Mouse (Mus musculus) gastrocnemius, postnatal 25 days (tissue): ENCODE measurements around the gene Dusp27. TPM values are rescaled to one million over a fixed set of nuclear protein-coding genes. Genes with fewer than 3 reads are reported as not detected.

Experiments
- DNase-seq: peaks from one replicate; pipeline ENCODE4 v3.0.0; 2022
- total RNA-seq, 2 experiments: library from RNA; stranded (reverse); gene quantifications; 1 replicate in 1 of 2; 2 replicates in 1 of 2; pipeline ENCODE4 v1.2.3; 2021

Gene Dusp27
- total RNA-seq, 2 experiments from 2014 or later = 66.6 to 85.7 TPM

DNA sequence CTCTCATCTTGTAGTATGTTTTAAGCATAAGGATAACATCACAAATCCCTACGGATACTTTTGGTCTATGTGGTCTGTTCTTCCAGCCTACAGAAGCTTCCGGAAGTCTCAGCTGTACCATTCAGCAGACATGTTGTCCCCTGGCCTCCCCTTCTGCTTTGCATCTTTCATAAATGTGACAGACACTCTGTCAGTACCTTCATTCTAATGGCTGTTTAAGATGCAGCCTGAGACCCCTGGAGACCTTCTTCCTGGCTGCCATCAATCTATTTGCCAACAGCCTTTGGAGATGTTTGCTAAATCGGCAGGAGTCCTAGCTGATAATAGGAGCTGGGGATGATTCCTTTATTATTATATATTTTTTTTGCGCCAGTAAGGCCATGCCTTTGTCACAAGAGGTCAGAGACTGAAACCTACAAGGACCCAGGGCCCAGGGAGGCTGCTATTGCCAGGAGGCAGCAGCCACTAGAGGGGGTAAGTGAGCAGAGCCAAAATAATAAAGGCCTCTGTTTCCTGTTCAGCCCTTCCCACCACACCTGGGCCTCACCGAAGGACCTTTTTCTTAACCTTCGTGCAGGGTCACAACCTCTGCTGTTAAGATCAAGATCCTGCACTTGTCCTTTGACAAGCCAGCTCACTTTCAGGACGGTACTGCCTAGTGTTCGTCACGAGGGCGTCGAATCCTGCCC, 24.7 kb downstream of the Dusp27 start:
- DNase-seq = no peak

DNA sequence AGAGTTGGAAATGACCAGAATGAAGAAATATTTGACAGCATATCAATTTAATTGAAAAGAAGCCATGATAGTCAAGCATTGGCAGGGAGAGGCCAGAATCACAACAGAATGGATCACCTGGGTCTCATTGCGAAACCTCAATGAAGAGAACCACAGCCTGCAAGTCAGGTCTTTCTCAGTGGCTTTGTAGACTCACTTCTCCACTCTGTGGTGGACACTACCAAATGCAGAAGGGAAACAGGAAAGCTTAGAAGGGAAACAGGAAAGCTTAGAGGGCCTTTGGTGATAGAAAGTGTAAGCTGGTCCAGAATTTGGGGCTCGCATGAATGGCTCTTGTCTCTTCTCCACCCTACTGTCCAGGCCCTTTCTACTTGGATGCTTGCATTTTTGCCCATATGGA, 29.6 kb downstream of the Dusp27 start:
- no peak for DNase-seq

- DNase-seq = no peak
These were observed 33.3 kb downstream of the Dusp27 start for GRCm38 (mm10) chr1:166094462-166094861.

GRCm38 (mm10) chr1:166090306-166090705, 37.4 kb downstream of the Dusp27 start:
- DNase-seq = no peak

- DNase-seq = no peak
These were observed 38.0 kb downstream of the Dusp27 start for GRCm38 (mm10) chr1:166089739-166090138.

DNA sequence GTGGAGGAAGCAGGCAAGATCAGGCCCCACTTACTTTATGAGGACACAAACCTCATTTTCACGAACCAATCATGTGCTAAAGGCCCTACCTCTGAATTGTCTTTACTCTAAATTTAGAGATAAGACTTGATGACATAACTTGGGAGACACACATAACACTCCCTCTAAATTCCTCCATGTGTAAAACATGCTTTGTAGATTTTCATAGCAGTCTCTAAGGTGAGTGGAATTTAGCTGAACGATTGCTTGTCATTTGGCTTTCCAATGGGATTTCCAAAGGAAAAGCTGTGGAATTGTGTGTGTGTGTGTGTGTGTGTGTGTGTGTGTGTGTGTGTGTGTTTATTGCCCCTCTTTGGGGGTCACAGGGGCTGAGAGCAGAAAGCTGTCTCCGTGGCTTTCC, 38.4 kb downstream of the Dusp27 start:
- no peak for DNase-seq

GRCm38 (mm10) chr1:166088446-166089170, 39.1 kb downstream of the Dusp27 start:
- DNase-seq = no peak

DNA sequence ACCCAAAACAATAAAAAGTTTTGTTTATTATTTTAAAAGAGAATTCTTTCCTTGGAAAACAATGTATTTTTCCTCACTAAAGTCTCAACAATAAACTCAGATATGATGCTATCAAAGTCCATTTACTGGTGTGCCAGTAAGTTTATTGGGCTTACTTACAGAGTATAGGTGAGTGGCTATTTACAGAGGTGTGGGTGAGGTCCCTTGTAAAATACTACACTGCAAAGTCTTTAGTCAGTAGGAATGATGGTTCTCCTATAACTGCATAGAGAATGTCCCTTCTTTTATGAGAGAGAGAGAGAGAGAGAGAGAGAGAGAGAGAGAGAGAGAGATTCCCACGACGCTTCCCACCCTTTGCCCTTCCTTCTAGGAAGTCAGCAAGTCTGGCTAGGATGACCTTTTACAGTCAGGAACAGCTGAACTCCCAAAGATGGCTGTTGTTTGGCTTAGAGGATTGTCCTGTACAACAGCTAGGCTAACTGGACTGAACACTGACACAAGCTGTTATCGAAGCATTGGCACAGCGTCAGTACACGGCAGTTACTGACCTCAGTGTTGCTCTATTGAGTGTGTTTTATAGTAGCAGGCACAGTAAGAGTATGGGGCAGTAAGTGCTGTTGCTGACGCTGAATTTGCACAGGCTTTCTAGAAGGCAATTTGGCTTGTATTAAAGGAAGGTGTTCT, 50.5 kb downstream of the Dusp27 start:
- no peak for DNase-seq

DNA sequence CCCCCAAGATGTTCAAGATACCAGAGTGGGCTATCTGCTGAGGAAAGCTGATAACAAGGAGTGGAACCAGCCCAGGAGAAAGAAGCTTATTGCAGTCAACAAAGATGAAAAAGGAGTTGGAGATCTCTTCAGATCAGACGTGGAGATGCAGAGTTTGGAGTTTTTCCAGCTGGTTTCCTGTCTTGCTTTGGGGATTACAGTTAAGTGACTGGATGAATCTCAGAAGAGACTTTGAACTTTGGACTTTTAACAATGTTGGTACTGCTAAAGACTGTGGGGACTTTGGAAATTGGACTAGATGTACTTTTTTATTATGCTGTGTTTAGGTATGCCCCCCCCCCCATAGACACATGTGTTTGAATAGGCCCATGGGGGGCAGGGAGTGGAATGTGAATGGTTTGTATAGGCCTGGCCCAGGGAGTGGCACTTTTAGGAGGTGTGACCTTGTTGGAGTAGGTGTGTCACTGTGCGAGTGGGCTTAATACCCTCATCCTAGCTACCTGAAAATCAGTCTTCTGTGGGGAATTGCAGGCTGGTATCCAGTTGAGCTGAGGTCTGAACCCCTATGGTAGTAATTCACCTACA, 59.8 kb downstream of the Dusp27 start:
- no peak for DNase-seq

DNA sequence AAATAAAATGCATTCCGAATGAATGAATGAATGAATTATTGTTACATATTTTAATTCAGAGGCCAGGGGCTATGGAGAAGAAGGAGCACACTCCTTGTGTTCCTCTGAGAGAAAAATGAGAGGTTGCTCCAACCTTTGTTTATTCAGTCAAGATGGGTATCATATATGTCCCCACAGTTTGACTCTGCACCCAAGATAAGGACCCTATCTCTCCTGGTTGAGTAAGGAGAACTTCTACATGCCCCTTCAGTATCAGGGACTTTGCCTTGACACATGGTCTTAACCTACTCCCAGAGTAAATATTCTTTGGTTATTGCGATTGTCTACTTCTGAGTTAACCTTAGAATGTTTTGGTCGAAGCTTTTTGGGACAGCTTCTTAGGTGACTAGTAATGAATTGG, 63.9 kb downstream of the Dusp27 start:
- no peak for DNase-seq

DNA sequence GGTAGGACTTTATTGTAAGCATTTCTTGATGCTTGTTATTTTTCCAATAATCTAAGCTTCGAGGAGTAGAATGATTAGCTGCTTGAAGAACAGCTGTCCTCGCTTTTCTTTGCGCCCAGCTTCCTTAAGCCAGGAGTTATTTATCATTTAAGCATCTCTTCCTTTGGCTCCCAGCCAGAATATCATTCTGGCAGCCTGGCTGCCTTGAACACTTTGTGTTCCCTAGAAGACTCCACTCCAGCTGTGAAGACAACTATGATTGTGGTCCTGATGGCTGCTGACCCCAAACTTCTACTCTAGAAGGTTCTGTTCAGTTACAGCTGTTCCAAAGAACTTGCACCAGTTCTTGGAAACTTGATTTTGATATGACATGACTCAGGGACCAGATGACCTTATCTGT, 66.2 kb downstream of the Dusp27 start:
- no peak for DNase-seq

- DNase-seq = no peak
These were observed 67.3 kb downstream of the Dusp27 start for GRCm38 (mm10) chr1:166060406-166060805.

DNA sequence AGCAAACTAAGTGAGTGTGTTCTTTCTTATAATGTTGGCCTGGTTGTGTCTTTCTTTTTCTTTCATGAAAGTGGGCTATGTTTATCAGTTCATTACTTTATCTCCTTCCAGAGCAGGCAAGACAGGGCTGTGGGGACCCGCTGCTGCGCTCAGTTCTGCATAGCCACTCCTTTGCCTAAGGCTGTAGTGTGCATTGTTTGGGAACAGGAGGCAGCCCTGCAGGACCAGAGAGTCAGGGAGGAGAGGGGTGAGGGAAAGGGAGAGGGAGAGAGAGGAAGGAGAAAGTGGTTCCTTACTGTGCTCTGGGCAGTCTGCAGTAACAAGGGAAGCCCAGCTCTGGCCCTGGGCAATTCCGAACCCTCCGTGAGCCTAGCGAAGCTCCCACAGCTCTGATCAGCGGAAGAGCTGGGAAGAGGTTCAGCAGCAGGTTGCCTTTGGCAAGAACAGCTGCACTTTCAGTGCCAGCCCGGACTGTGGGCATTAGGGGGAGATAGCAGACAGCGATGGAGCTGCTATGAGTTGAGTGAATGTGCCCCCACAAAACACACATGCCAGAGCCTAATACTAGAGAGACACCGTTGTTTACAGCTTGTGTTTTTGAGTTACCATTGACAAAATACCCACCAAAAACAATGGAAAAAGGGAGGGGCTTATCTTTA, 71.5 kb downstream of the Dusp27 start:
- DNase-seq = no peak

DNA sequence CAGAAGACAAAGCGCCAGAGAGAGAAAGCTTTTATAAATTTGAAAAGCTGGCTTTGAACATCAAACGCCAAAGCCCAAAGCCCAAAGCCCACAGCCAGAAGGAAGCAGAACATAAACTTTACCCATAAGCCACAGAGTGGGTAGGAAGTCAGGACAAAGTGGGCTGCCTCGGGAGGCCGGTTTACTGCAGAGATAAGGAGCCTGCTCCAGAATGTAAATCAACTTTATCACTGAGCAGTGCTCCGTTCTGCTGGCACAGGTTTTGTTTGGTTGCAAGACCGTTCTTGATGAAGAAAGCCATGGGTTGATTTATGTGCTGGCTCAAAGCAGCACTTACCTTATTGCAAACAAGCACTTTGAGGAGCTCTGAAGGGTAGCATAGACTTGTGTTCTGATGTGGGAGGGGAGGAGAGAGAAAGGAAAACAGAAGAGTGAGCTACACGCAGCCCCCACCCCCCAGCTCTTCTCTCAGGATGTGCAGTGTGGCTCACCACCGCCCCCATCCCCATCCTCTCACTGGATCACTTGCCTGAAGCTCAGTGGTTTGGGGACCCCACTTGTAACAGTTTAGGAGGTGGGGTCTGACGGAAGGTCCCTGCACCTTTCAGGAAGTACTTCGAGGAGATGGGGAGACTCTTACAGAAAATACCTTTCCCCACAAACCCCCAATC, 74.3 kb downstream of the Dusp27 start:
- no peak for DNase-seq

DNA sequence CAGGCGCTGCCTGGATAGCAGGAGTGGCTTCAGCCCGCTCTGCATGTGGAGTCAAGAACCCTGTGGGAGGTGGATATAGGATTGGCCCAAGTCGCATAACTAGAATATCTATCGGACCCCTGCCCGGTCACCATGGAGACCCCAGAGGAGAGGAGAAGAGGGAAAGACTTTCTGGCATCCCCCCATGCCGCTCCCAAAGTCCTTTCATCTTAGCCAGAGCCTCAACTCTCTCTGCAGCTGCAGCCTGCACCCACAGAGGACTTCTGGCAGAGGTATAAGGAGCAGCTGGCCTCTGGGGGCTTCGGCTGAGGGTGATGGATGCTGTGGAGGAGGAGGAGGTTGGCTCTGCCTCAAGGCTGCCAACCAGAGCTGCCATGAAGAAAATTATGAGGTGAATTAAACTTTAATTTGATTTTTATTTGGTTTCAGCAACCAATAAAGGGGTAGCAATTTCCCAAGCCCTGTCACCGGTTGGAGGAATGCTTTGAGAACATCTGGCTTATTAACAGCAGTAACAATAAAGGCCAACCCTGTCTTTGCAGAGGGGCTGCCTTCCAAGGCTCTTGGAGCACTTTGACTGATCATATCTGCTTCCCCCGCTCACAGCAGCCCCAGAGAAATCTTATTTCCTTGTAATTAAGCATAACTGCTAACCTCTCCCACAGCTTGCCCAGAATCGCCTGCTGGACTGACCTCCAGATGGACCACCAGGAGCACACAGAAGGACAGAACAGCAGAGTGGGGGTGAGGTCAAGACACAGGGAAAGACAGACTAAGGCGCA, 78.5 kb downstream of the Dusp27 start:
- DNase-seq = no peak

- no peak for DNase-seq
These were observed 79.4 kb downstream of the Dusp27 start for GRCm38 (mm10) chr1:166048230-166048911.
